Mouse (Mus musculus) forebrain, embryonic 16.5 days (tissue): ENCODE measurements around the gene Igfbp3. TPM values are rescaled to one million over a fixed set of nuclear protein-coding genes. Genes with fewer than 3 reads are reported as not detected.

Experiments
- ATAC-seq: fragments of 200-750 bp; cut with Nextera tagmentation; 2 replicates; pipeline ENCODE4 v1.8.0; 2017; ENCODE audit warnings: mild to moderate bottlenecking, moderate library complexity
- H3K27ac ChIP-seq: fragments of 300-500 bp; sonication (generic); 2 replicates; pipeline ENCODE4 v1.5.1; 2014; ENCODE audit warnings: low read length, control low read depth
- H3K27me3 ChIP-seq: fragments of 300-500 bp; sonication (generic); replicated peaks from 2 replicates; pipeline ENCODE4 v1.6.1; 2014; ENCODE audit warnings: low read length; ENCODE audit not compliant: control insufficient read depth, insufficient read depth
- H3K36me3 ChIP-seq: fragments of 300-500 bp; sonication (generic); 2 replicates; pipeline ENCODE4 v1.6.1; 2014; ENCODE audit not compliant: control insufficient read depth, insufficient read depth
- H3K4me1 ChIP-seq: fragments of 300-500 bp; sonication (generic); replicated peaks from 2 replicates; pipeline ENCODE4 v1.6.1; 2014; ENCODE audit warnings: low read length; ENCODE audit not compliant: control insufficient read depth, insufficient read depth
- H3K4me2 ChIP-seq: fragments of 300-500 bp; sonication (generic); 2 replicates; pipeline ENCODE4 v1.6.1; 2014; ENCODE audit warnings: mild to moderate bottlenecking, low read length, control low read depth
- H3K4me3 ChIP-seq: fragments of 300-500 bp; sonication (generic); replicated peaks from 2 replicates; pipeline ENCODE4 v1.5.1; 2014; ENCODE audit warnings: mild to moderate bottlenecking, low read length, control low read depth
- H3K9ac ChIP-seq: fragments of 300-500 bp; sonication (generic); replicated peaks from 2 replicates; pipeline ENCODE4 v1.6.1; 2014; ENCODE audit warnings: low read depth, low read length, control low read depth
- H3K9me3 ChIP-seq: fragments of 300-500 bp; sonication (generic); 2 replicates; pipeline ENCODE4 v1.6.1; 2016; ENCODE audit warnings: low read length; ENCODE audit not compliant: control insufficient read depth
- WGBS: fragments of 180-500 bp; shearing (Covaris S2); extraction: QIAGEN DNeasy Blood & Tissue Kit; methylation state at CpG from one replicate; pipeline ENCODE4 v1.1.7; 2014; 5-methylcytosine and 5-hydroxymethylcytosine counted together
- polyA plus RNA-seq: library from polyadenylated mRNA; unstranded; fragments of >200 nt; fragmentation: Nextera tagmentation; extraction: Ambion mirVana; gene quantifications from 2 replicates; pipeline ENCODE4 v1.2.1, GENCODE M21; 2015

Igfbp3 gene
- polyA plus RNA-seq, 1 experiment from 2014 or later = 51.1 TPM

DNA sequence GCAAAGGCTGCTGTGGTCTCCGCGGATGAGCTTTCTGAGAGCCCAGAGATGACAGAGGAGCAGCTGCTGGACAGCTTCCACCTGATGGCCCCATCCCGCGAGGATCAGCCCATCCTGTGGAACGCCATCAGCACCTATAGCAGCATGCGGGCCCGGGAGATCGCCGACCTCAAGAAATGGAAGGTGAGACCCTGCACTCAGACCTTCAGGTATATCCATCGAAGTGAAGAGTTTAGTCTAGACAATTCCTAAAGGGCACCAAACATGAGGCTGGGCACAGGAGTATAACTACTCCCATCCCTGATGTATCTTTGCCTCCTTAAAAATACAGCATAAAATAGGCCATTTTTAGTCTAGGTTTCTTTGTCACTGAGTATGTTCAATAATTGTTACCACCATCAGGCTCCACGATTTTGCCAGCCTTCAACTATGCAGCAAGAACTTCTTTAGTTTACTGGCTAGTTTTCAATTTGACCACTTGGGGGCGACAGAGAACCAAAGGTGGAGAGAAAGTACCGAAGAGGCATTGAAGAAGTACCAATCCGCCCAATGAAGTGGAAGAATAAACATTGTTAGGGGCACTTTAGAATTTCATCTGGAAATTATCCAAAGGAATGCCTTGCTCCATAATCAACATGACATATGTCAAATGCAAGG, 13.9 kb downstream of the Igfbp3 start:
- H3K27me3 ChIP-seq = no peaks in the 10 kb centered on the region
- no peak overlapping the region for H3K9ac ChIP-seq
- no peaks in the 10 kb centered on the region for H3K9me3 ChIP-seq
- no peak overlapping the region for H3K27ac ChIP-seq
- no peaks in the 10 kb centered on the region for H3K36me3 ChIP-seq
- no peak overlapping the region for H3K4me2 ChIP-seq
- H3K4me1 ChIP-seq = no peaks in the 10 kb centered on the region
- H3K4me3 ChIP-seq = no peak overlapping the region
- WGBS = 54% methylated on average over 14 of the region's 14 CpGs
- 0 out of 2 replicates have a peak, but pooled peaks have one; percentile 18 for ATAC-seq

DNA sequence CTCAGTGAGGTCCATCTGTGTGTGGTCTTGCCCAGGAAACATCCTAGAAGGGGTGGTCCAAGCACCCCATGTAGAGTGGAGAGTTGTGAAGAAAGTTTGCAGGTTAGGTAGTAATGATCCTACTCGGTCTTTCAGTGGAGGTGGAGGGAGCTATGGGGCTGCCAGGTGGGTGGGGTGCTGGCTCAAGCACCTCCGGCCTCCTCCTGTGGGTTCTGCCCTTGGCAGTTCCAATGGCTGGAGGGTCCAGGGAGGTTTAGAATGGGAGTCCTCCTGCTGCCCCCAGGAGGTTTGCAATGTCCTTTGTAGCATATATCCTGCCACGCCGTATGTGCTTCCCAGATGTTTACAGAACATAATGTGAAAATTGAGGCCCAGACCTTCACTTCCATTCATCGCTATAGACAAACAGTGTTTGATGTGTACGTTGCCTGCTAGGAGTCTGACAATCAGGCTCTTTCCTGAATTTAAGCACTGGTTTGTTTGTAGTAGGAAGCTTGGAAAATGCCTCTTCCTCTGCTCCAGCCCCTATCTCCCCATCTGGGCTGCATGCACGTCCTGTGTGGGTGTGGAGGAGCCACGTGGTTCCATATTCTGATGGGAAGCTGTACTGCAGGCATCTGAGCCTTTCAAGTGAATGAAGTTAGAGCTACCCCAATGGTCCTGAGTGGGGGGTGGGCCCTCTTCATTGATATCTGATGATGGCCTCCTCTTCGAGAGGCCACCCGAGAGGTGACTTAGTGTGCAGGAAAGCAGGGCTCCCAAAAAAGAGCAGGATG, 15.1 kb downstream of the Igfbp3 start:
- 86% methylated on average over 10 of the region's 10 CpGs for WGBS
- Histone ChIP-seq H3K4me3 (no peak overlapping the region), H3K9ac (no peak overlapping the region), H3K27me3 (no peaks in the 10 kb centered on the region), H3K27ac (no peak overlapping the region), H3K9me3 (no peaks in the 10 kb centered on the region), H3K36me3 (no peaks in the 10 kb centered on the region), H3K4me1 (no peaks in the 10 kb centered on the region), H3K4me2 (no peak overlapping the region)
- ATAC-seq = no peak

- Histone ChIP-seq H3K27ac (no peak overlapping the region), H3K4me2 (no peak overlapping the region), H3K27me3 (no peaks in the 10 kb centered on the region), H3K36me3 (no peaks in the 10 kb centered on the region), H3K4me3 (no peak overlapping the region), H3K9ac (no peak overlapping the region), H3K4me1 (no peaks in the 10 kb centered on the region), H3K9me3 (no peaks in the 10 kb centered on the region)
- no peak for ATAC-seq
- WGBS = 90% methylated on average over 19 of the region's 19 CpGs
Measured at GRCm38 (mm10) chr11:7198006-7198405, 15.7 kb downstream of the Igfbp3 start.

- H3K27me3 ChIP-seq = no peaks in the 10 kb centered on the region
- H3K4me3 ChIP-seq = no peak within 1 kb of the TSS
- H3K4me1 ChIP-seq = no peaks in the 10 kb centered on the region
- no peaks in the 10 kb centered on the region for H3K9me3 ChIP-seq
- WGBS = 24% methylated on average over 12 of the region's 12 CpGs
- H3K36me3 ChIP-seq = no peaks in the 10 kb centered on the region
- ATAC-seq = no peak
- no peak within 1 kb of the TSS for H3K27ac ChIP-seq
- H3K9ac ChIP-seq = no peak within 1 kb of the TSS
- H3K4me2 ChIP-seq = no peak within 1 kb of the TSS
Measured at GRCm38 (mm10) chr11:7197491-7197941, 16.2 kb downstream of the Igfbp3 start, which contains the start of gene Igfbp1. Gene Igfbp1 (plus strand): TSS chr11:7197782.

- no peaks in the 10 kb centered on the region for H3K27me3 ChIP-seq
- H3K9me3 ChIP-seq = no peaks in the 10 kb centered on the region
- H3K4me1 ChIP-seq = no peaks in the 10 kb centered on the region
- no peak overlapping the region for H3K9ac ChIP-seq
- H3K36me3 ChIP-seq = no peaks in the 10 kb centered on the region
- 84% methylated on average over 4 of the region's 4 CpGs for WGBS
- H3K4me2 ChIP-seq = no peak overlapping the region
- ATAC-seq = no peak
- H3K27ac ChIP-seq = no peak overlapping the region
- H3K4me3 ChIP-seq = no peak overlapping the region
Measured at GRCm38 (mm10) chr11:7195312-7195685, 18.4 kb downstream of the Igfbp3 start.

- WGBS = 96% methylated on average over 10 of the region's 10 CpGs
- Histone ChIP-seq H3K27ac (no peak overlapping the region), H3K4me1 (no peaks in the 10 kb centered on the region), H3K4me2 (no peak overlapping the region), H3K4me3 (no peak overlapping the region), H3K27me3 (no peaks in the 10 kb centered on the region), H3K9ac (no peak overlapping the region), H3K36me3 (no peaks in the 10 kb centered on the region), H3K9me3 (no peaks in the 10 kb centered on the region)
- ATAC-seq = no peak
Measured at GRCm38 (mm10) chr11:7194432-7195311, 19.1 kb downstream of the Igfbp3 start.

DNA sequence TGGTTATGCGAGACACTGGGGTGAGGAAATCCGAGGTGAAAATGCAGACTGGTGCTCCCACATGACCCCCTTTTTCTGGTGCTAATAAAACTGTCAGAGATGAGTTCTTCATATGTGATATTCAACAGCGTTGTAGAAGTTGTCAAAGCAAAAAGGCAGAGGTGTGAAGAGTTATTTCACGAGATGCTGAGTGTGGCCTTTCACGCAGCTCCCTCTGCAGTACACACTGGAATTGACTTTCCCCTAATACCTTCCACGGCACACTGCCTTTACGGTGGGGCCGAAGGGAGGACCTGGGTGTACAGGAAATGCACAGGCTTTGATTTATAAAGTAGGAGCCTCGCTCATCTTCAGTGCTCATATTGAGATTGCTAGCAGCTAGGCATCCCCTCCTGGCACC, 20.6 kb downstream of the Igfbp3 start:
- 72% methylated on average over 9 of the region's 9 CpGs for WGBS
- no peak for ATAC-seq
- Histone ChIP-seq H3K36me3 (no peaks in the 10 kb centered on the region), H3K9me3 (no peaks in the 10 kb centered on the region), H3K4me2 (no peak overlapping the region), H3K27me3 (no peaks in the 10 kb centered on the region), H3K4me3 (no peak overlapping the region), H3K27ac (no peak overlapping the region), H3K4me1 (no peaks in the 10 kb centered on the region), H3K9ac (no peak overlapping the region)

DNA sequence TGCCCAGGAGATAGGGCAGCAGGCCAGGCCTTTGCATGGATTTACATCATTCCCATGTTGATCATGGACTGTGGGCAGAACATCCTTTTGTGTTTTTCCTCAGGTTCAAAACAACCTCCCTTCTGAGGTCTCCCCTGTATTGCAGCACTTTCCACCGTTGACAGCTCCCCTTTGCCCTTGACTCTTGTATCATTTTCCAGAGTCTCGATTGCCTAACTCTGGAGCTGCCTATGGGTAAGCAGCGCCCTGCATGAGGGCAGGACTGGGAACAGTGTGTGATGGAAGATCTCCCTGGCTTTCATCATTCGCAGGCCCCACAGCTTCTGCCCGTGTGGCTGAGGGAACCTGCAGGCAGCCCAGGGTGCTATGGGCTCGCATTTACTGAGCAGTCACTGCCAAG, 21.0 kb downstream of the Igfbp3 start:
- no peaks in the 10 kb centered on the region for H3K36me3 ChIP-seq
- H3K9me3 ChIP-seq = no peaks in the 10 kb centered on the region
- no peaks in the 10 kb centered on the region for H3K27me3 ChIP-seq
- no peak overlapping the region for H3K27ac ChIP-seq
- ATAC-seq = no peak
- no peak overlapping the region for H3K9ac ChIP-seq
- no peak overlapping the region for H3K4me3 ChIP-seq
- no peaks in the 10 kb centered on the region for H3K4me1 ChIP-seq
- H3K4me2 ChIP-seq = no peak overlapping the region
- 70% methylated on average over 6 of the region's 6 CpGs for WGBS

- no peak for ATAC-seq
- WGBS = 87% methylated on average over 13 of the region's 13 CpGs
- Histone ChIP-seq H3K4me3 (no peak within 1 kb of the TSS), H3K4me2 (no peak within 1 kb of the TSS), H3K9me3 (no peaks in the 10 kb centered on the region), H3K36me3 (no peaks in the 10 kb centered on the region), H3K27ac (no peak within 1 kb of the TSS), H3K4me1 (no peaks in the 10 kb centered on the region), H3K27me3 (no peaks in the 10 kb centered on the region), H3K9ac (no peak within 1 kb of the TSS)
Measured at GRCm38 (mm10) chr11:7188469-7188868, 25.3 kb downstream of the Igfbp3 start, which contains the start of gene Gm11985. Gene Gm11985 (minus strand): TSS chr11:7188569.
